Mouse (Mus musculus) thymus, adult 2 months (tissue): ENCODE results near the gene Mlip. TPM values are rescaled to one million over a fixed set of nuclear protein-coding genes. Genes with fewer than 3 reads are reported as not detected.

Experiments used
- DNase-seq: peaks from one replicate; pipeline ENCODE4 v3.0.0; 2021
- H3K27ac ChIP-seq: fragments of 200-500 bp; 2 replicates; pipeline ENCODE4 v1.5.1; 2012; ENCODE audit warnings: low read length, control low read depth; ENCODE audit not compliant: control insufficient read depth, insufficient read depth
- H3K27me3 ChIP-seq: fragments of 200-500 bp; 2 replicates; pipeline ENCODE4 v1.6.1; 2012; ENCODE audit warnings: mild to moderate bottlenecking, low read length, moderate library complexity, mixed read lengths; ENCODE audit not compliant: control insufficient read depth, insufficient read depth
- H3K36me3 ChIP-seq: fragments of 200-500 bp; 2 replicates; pipeline ENCODE4 v1.6.1; 2012; ENCODE audit warnings: mild to moderate bottlenecking, low read length, moderate library complexity; ENCODE audit not compliant: control insufficient read depth, insufficient read depth
- H3K4me1 ChIP-seq: fragments of 200-500 bp; replicated peaks from 2 replicates; pipeline ENCODE4 v1.6.1; 2012; ENCODE audit warnings: low read length; ENCODE audit not compliant: control insufficient read depth, insufficient read depth
- H3K4me3 ChIP-seq: fragments of 200-500 bp; 2 replicates; pipeline ENCODE4 v1.5.1; 2012; ENCODE audit warnings: mild to moderate bottlenecking, low read length, control low read depth, moderate library complexity; ENCODE audit not compliant: control insufficient read depth, insufficient read depth
- CTCF ChIP-seq: fragments of 200-500 bp; IDR thresholded peaks from 2 replicates; pipeline ENCODE4 v1.5.1; 2012; ENCODE audit warnings: mild to moderate bottlenecking, control low read depth, low read length, moderate library complexity, borderline replicate concordance; ENCODE audit not compliant: control insufficient read depth, poor library complexity, insufficient read depth; ENCODE audit errors: extremely low read depth
- POLR2A ChIP-seq: fragments of 200-500 bp; IDR thresholded peaks from 2 replicates; pipeline ENCODE4 v1.6.1; 2012; ENCODE audit warnings: mild to moderate bottlenecking, low read length, control low read depth, moderate library complexity; ENCODE audit not compliant: control insufficient read depth, poor library complexity, insufficient read depth; ENCODE audit errors: extremely low read depth
- WGBS: fragments of 180-500 bp; shearing (Covaris S2); methylation state at CpG from one replicate; pipeline ENCODE4 v1.1.7; 2018; 5-methylcytosine and 5-hydroxymethylcytosine counted together
- polyA plus RNA-seq: library from polyadenylated mRNA; depleted of rRNA; stranded (reverse); fragments of >200 nt; gene quantifications from 2 replicates; pipeline ENCODE4 v1.2.3, GENCODE M21; 2012

Mlip gene
- polyA plus RNA-seq, 1 experiment: 2.3 TPM

DNA sequence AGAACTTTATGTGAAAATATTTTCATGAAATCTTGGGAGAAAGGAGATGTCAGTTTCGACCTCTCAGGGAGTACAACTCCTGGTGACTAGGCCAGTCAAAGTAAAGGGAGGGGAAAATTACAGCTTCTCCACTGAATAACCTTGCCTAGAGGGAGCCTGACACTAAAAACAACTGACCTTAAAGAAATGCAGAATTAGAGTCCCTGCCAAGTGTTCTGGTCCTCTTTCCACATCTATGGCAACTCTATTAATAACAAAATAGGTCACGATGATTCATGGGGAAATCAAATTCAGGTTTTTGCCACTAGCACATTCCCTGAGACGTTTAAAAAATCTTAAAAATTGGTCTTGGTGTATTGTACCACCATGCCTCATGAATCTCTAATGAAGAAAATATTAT, 34.4 kb downstream of the Mlip start:
- no peak overlapping the region for H3K27ac ChIP-seq
- TF ChIP-seq CTCF (no peak), POLR2A (no peak)
- H3K4me3 ChIP-seq: no peak overlapping the region
- H3K27me3 ChIP-seq: no peaks in the 10 kb centered on the region
- no peaks in the 10 kb centered on the region for H3K36me3 ChIP-seq
- H3K4me1 ChIP-seq: no peaks in the 10 kb centered on the region
- 92% methylated on average over 3 of the region's 3 CpGs for WGBS
- DNase-seq: no peak

DNA sequence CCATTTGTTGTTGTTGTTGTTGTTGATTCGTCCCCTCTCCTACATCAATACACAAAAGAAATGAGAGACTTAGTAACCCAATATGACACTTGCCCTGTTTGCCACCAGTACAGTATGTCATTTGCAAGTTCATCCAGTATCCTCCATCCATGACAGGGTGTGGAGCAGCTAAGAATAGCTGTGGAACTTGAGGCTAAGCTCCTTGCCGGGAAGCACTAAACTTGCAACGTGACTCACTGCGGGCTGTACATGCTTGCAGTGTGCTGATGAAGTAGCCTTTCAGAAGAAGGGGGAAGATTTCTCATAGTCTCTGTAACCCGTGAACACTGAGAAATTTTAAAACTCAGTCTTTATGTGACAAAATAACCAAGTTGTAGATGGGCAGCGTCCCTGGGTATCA, 42.2 kb downstream of the Mlip start:
- H3K4me3 ChIP-seq: no peak overlapping the region
- no peaks in the 10 kb centered on the region for H3K4me1 ChIP-seq
- no peaks in the 10 kb centered on the region for H3K27me3 ChIP-seq
- TF ChIP-seq POLR2A: no peak
- no peak for TF ChIP-seq CTCF
- no peaks in the 10 kb centered on the region for H3K36me3 ChIP-seq
- WGBS: 90% methylated on average over 6 of the region's 6 CpGs
- no peak overlapping the region for H3K27ac ChIP-seq
- DNase-seq: no peak

DNA sequence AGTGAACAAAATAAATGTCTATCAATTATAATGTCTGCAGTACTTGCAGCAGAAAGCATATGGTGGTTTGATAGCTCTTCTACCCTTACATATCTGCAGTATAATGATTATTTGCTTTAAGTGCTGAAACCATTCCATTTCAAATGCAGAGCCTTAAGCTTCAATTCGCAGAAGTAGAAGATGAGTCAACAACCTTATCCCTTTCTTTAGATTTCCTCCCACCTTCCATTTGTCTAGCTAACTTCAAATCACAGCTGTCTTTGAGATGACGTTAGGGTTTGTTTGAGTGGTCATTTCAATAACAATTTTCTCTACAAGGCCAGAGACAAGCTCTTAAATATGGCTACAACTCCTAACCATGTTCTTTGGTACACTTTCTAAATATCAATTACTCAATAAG, 47.4 kb downstream of the Mlip start:
- 93% methylated on average over 2 of the region's 2 CpGs for whole genome bisulfite sequencing
- Histone ChIP-seq H3K27ac (no peak overlapping the region), H3K27me3 (no peaks in the 10 kb centered on the region), H3K36me3 (no peaks in the 10 kb centered on the region), H3K4me1 (no peaks in the 10 kb centered on the region), H3K4me3 (no peak overlapping the region)
- DNase-seq: no peak
- TF ChIP-seq POLR2A: no peak
- TF ChIP-seq CTCF: no peak

- Histone ChIP-seq H3K4me1 (no peaks in the 10 kb centered on the region), H3K4me3 (no peak overlapping the region), H3K27ac (no peak overlapping the region), H3K36me3 (no peaks in the 10 kb centered on the region), H3K27me3 (no peaks in the 10 kb centered on the region)
- no peak for DNase-seq
- 84% methylated on average over 8 of the region's 8 CpGs for WGBS
- TF ChIP-seq CTCF (no peak), POLR2A (no peak)
Measured at GRCm38 (mm10) chr9:77302340-77302739, 50.4 kb downstream of the Mlip start.

DNA sequence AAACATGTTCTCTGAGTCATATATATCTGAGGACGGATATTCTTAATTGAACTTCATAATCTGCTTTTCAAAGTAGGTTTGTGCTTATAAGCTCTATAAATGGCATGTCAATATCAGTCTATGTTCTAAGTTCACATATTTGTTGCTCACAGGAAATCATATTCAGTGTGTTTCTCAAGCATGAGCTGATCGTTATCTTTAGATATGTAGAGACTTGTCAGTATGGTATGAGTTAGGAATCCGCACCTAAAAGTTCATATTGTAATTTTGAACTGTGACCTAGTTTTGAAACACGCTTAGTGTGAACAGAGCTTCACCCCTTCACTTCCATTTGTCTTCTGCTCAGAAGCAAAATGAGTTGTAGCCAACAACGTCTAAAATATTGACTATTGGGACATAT, 64.8 kb downstream of the Mlip start:
- no peaks in the 10 kb centered on the region for H3K27me3 ChIP-seq
- WGBS: 93% methylated on average over 5 of the region's 5 CpGs
- H3K4me1 ChIP-seq: no peaks in the 10 kb centered on the region
- H3K4me3 ChIP-seq: no peak overlapping the region
- no peaks in the 10 kb centered on the region for H3K36me3 ChIP-seq
- TF ChIP-seq CTCF (no peak), POLR2A (no peak)
- H3K27ac ChIP-seq: no peak overlapping the region
- no peak for DNase-seq

DNA sequence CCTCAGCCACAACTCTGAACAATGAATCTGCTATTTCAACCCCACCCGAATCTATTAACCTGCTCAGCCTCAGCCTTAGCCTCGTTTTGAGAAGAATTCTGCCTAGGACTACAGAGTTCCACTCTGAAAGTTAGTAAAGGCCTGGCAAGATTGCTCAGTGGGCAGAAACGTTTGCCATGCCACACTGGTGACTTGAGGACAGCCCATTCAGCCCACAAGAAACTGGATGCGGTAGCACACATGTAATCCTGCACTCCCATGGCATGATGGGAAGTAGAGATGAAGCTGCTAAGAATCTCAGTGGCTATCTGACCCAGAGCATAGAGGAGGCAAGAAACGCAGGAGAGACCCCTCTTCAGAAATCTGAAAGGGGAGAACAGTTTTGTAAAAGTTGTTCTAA, 73.4 kb downstream of the Mlip start:
- WGBS: 81% methylated on average over 5 of the region's 5 CpGs
- Histone ChIP-seq H3K4me3 (no peak overlapping the region), H3K27ac (no peak overlapping the region), H3K27me3 (no peaks in the 10 kb centered on the region), H3K4me1 (no peaks in the 10 kb centered on the region), H3K36me3 (no peaks in the 10 kb centered on the region)
- TF ChIP-seq CTCF (no peak), POLR2A (no peak)
- no peak for DNase-seq

DNA sequence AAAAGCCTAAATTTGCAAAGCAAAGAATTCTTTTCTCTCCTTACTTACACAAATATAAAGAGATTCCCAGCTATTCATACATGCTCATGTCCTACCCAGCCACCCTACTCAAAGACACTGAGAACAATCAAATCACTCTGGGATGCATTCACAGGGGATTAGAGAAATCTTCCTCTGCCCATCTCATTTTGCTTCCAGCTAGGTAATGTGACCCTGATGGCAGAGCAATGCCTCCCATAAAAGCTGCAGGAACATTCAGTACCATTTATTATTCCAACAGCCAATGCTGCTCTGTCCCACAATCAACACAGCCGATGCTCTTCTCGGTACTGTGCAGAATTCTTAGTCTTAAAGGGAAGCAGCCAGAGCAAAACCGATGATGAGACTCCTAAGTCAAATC, 74.7 kb downstream of the Mlip start:
- Histone ChIP-seq H3K4me1 (no peaks in the 10 kb centered on the region), H3K27me3 (no peaks in the 10 kb centered on the region), H3K36me3 (no peaks in the 10 kb centered on the region), H3K27ac (no peak overlapping the region), H3K4me3 (no peak overlapping the region)
- TF ChIP-seq CTCF (no peak), POLR2A (no peak)
- DNase-seq: no peak
- 89% methylated on average over 3 of the region's 3 CpGs for WGBS
